Mouse (Mus musculus) embryo, embryonic 9.5 days (tissue): ENCODE measurements around the gene Cacnb3.
"Not testable (repeated sequence)": the region's sequence is repeated elsewhere in the genome, so short reads cannot be mapped to it uniquely, and the experiment has no call there.

Source experiments
- DNase-seq: peaks from one replicate; pipeline ENCODE4 v3.0.0-alpha.2; 2017; ENCODE audit errors: extremely low spot score

The Cacnb3 gene

GRCm38 (mm10) chr15:98630540-98630939, at the start of gene Cacnb3:
Cacnb3 (plus strand) TSS chr15:98630840.
- DNase-seq, result no peak

GRCm38 (mm10) chr15:98582410-98582809, 48.2 kb upstream of the Cacnb3 start:
- no peak for DNase-seq

- no peak for DNase-seq
Observed at GRCm38 (mm10) chr15:98582996-98583395, 47.6 kb upstream of the Cacnb3 start.

GRCm38 (mm10) chr15:98585421-98585820, 45.2 kb upstream of the Cacnb3 start:
- no peak for DNase-seq

GRCm38 (mm10) chr15:98586141-98586540, 44.5 kb upstream of the Cacnb3 start:
- DNase-seq, result not testable (repeated sequence)

- DNase-seq, result no peak
Observed at GRCm38 (mm10) chr15:98587751-98588150, 42.9 kb upstream of the Cacnb3 start.

GRCm38 (mm10) chr15:98589640-98590336, 40.9 kb upstream of the Cacnb3 start:
- no peak for DNase-seq

- DNase-seq, result no peak
Observed at GRCm38 (mm10) chr15:98591396-98591795, 39.2 kb upstream of the Cacnb3 start.

GRCm38 (mm10) chr15:98594193-98594592, 36.4 kb upstream of the Cacnb3 start:
- no peak for DNase-seq

GRCm38 (mm10) chr15:98595049-98595448, 35.6 kb upstream of the Cacnb3 start:
- DNase-seq, result no peak

GRCm38 (mm10) chr15:98596609-98597008, 34.0 kb upstream of the Cacnb3 start:
- DNase-seq, result no peak

GRCm38 (mm10) chr15:98600036-98600709, 30.5 kb upstream of the Cacnb3 start:
- no peak for DNase-seq

- DNase-seq, result no peak
Observed at GRCm38 (mm10) chr15:98601832-98602190, 28.8 kb upstream of the Cacnb3 start.

GRCm38 (mm10) chr15:98602191-98602881, 28.3 kb upstream of the Cacnb3 start:
- no peak for DNase-seq

GRCm38 (mm10) chr15:98602921-98603458, 27.6 kb upstream of the Cacnb3 start:
- DNase-seq, result no peak

- no peak for DNase-seq
Observed at GRCm38 (mm10) chr15:98604041-98604575, 26.5 kb upstream of the Cacnb3 start.

GRCm38 (mm10) chr15:98606051-98606536, 24.5 kb upstream of the Cacnb3 start:
- DNase-seq, result no peak

GRCm38 (mm10) chr15:98606739-98607138, 23.9 kb upstream of the Cacnb3 start:
- no peak for DNase-seq

- DNase-seq, result no peak
Observed at GRCm38 (mm10) chr15:98607557-98607956, 23.1 kb upstream of the Cacnb3 start.

- DNase-seq, result peak; percentile 16
Observed at GRCm38 (mm10) chr15:98608058-98608783, 22.4 kb upstream of the Cacnb3 start.

- no peak for DNase-seq
Observed at GRCm38 (mm10) chr15:98608784-98609250, 21.8 kb upstream of the Cacnb3 start.
